Mouse (Mus musculus) embryonic facial prominence, embryonic 11.5 days (tissue): ENCODE data around the gene 4930404N11Rik. TPM values are rescaled to one million over a fixed set of nuclear protein-coding genes. Genes with fewer than 3 reads are reported as not detected.
A peak's percentile ranks its signal among the peaks of the same experiment; 100 is the strongest.

Experiments
- ATAC-seq: fragments of 200-750 bp; cut with Nextera tagmentation; replicated peaks from 2 replicates; pipeline ENCODE4 v1.8.0; 2017; ENCODE audit warnings: low read depth; ENCODE audit not compliant: insufficient number of reproducible peaks, low FRiP score, low TSS enrichment
- DNase-seq: peaks from one replicate; pipeline ENCODE4 v3.0.0-alpha.2; 2015; ENCODE audit warnings: low spot score
- H3K27ac ChIP-seq: fragments of 300-500 bp; sonication (generic); replicated peaks from 2 replicates; pipeline ENCODE4 v1.5.1; 2014; ENCODE audit warnings: mild to moderate bottlenecking, low read depth, low read length, control low read depth
- H3K27me3 ChIP-seq: fragments of 300-500 bp; sonication (generic); 2 replicates; pipeline ENCODE4 v1.6.1; 2014; ENCODE audit warnings: mild to moderate bottlenecking, low read length, moderate library complexity, mixed read lengths; ENCODE audit not compliant: control insufficient read depth, insufficient read depth
- H3K36me3 ChIP-seq: fragments of 300-500 bp; sonication (generic); replicated peaks from 2 replicates; pipeline ENCODE4 v1.6.1; 2014; ENCODE audit warnings: low read depth, mild to moderate bottlenecking, low read length, moderate library complexity, mixed read lengths; ENCODE audit not compliant: control insufficient read depth, insufficient read depth
- H3K4me1 ChIP-seq: fragments of 300-500 bp; sonication (generic); 2 replicates; pipeline ENCODE4 v1.6.1; 2014; ENCODE audit warnings: low read length, mixed read lengths; ENCODE audit not compliant: control insufficient read depth, insufficient read depth
- H3K4me2 ChIP-seq: fragments of 300-500 bp; sonication (generic); 2 replicates; pipeline ENCODE4 v1.6.1; 2014; ENCODE audit warnings: low read depth, mild to moderate bottlenecking, control low read depth, low read length, moderate library complexity
- H3K4me3 ChIP-seq: fragments of 300-500 bp; sonication (generic); 2 replicates; pipeline ENCODE4 v1.5.1; 2014; ENCODE audit warnings: low read depth, low read length, control low read depth
- H3K9ac ChIP-seq: fragments of 300-500 bp; sonication (generic); replicated peaks from 2 replicates; pipeline ENCODE4 v1.6.1; 2014; ENCODE audit warnings: mild to moderate bottlenecking, control low read depth, low read length
- H3K9me3 ChIP-seq: fragments of 300-500 bp; sonication (generic); replicated peaks from 2 replicates; pipeline ENCODE4 v1.6.1; 2016; ENCODE audit warnings: mild to moderate bottlenecking, low read length, inconsistent platforms, mixed read lengths; ENCODE audit not compliant: control insufficient read depth
- WGBS: fragments of 180-500 bp; shearing (Covaris S2); extraction: QIAGEN DNeasy Blood & Tissue Kit; methylation state at CpG from one replicate; pipeline ENCODE4 v1.1.7; 2014; 5-methylcytosine and 5-hydroxymethylcytosine counted together
- polyA plus RNA-seq: library from polyadenylated mRNA; unstranded; fragments of >200 nt; fragmentation: Nextera tagmentation; extraction: Ambion mirVana; gene quantifications from 2 replicates; pipeline ENCODE4 v1.2.1, GENCODE M21; 2014

The 4930404N11Rik gene
- polyA plus RNA-seq, 1 experiment from 2014 or later: not detected

DNA sequence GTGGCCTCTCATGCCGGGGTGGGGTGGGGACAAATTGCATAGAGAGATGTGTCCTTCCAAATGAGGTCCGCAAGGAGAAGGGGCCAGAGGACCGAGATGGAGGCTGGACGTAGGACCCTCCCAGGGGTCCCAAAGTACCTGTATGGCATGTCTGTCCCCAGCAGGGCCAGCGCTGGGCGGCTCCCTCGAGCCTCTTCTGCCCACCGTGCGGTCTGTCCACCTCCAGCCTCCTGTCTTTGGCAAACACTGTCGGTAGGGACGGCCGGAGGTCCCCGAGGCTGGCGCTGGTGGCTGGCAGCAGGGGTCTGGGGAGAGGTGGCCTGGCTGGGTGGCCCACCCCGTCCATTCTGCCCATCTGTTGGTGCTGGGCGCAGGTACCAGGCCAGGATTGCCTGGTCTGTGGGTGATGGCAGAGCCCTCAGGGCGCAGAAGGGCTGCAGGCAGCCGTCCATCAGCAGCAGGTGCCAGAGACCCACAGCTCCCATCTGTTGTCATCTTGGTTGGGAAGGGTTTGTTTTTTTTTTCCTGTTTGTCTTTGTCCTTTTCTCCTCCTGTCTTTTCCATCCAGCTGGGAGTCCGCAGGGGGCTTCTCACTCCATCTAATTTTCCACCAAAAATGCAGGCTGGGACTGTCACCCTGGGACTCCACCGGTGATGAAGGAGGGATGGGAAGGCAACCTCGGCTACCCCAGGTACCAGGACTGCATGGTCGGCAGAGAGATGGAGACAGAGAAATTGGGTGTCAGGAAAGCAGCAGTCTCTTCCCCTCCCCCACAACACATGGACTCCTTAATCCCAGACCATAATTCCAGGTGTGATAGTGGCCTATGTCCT lies 35.0 kb upstream of the 4930404N11Rik start:
- peak overlapping the region; percentile 43; the same call in 1 of the 2 replicates for H3K9ac ChIP-seq

DNA sequence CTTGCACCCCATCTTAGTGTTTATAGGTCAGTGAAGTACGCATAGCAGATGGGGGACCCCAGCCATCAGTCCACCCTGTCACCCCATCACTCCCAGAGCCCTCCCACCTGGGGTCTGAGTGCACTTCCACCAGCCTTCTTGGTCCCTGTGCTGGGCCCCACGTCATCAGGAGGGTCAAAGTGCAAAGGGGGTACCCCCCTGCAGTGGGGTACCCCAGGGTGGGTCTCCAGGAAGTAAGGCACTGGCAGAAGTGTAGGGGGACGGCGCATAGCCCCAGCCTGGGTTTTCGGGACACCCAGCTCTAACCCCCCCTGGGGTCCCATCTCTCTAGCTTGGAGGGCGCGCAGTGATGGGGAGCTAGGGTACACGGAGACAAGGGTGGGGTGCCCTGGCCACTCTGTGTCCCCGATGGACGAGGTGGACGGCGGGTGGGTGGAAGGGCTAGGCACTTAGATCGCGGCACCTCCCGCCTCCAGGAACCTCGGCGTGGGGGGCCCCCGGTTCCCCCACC lies 34.2 kb upstream of the 4930404N11Rik start:
- DNase-seq: no peak
- Histone ChIP-seq H3K4me1 (peaks cover 18% of the 10 kb centered on the region), H3K27ac (no peak overlapping the region), H3K9me3 (no peaks in the 10 kb centered on the region), H3K27me3 (0 out of 2 replicates have a peak, but pooled peaks cover 2% of the 10 kb centered on the region), H3K36me3 (no peaks in the 10 kb centered on the region), H3K4me2 (no peak overlapping the region), H3K9ac (no peak overlapping the region; the same call in 1 of the 2 replicates), H3K4me3 (no peak overlapping the region)
- ATAC-seq: no peak
- 67% methylated on average over 18 of the region's 18 CpGs for WGBS

More for the DNA sequence above, 35.0 kb upstream of the 4930404N11Rik start:
- Histone ChIP-seq H3K4me3 (no peak overlapping the region), H3K36me3 (no peaks in the 10 kb centered on the region), H3K27ac (no peak overlapping the region), H3K9me3 (no peaks in the 10 kb centered on the region), H3K4me1 (peaks cover 18% of the 10 kb centered on the region), H3K27me3 (0 out of 2 replicates have a peak, but pooled peaks cover 2% of the 10 kb centered on the region), H3K4me2 (peak overlapping the region; percentile 23)
- 44% methylated on average over 22 of the region's 22 CpGs for WGBS
- ATAC-seq (no peak), DNase-seq (no peak)

DNA sequence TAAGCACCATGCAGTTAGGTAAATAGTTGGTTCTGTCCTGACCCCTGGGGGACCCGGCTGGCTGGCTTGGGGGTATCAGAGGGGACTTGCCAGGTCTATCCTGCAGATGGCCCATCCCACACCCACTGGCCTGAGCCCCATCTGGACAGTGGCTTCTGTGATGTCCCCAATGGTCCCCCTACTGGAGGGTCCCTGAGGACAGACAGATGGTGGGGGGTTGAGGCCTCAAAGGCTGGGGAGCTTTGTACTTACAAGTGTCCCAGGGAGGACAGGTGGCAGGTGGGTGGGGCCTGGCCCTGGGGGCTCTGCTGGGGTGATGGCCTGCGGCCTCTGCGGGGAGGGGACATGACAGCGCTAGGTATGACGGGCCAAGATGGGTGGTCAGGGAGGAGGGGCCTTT lies 33.7 kb upstream of the 4930404N11Rik start:
- H3K27me3 ChIP-seq: 0 out of 2 replicates have a peak, but pooled peaks cover 2% of the 10 kb centered on the region
- no peak for ATAC-seq

DNA sequence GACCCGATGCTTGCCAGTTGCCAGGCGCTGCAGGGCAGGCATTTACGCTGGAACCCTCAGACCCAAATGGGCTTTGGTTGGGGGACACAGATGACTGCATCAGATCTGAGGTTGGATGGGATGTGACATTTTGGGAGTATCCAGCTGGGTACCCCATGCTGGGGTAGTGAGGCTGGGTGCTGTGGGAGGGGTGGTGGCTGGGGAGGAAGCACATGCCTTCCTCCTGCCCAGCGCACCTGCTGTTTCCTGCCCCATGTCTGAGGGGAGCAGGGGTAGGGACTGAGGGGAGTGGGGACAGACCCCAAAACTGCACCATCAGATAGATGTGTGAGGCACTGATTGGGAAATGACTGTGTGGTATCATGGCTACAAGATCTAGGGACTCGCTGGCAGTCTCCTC lies 31.1 kb upstream of the 4930404N11Rik start:
- Histone ChIP-seq H3K9ac (no peak overlapping the region), H3K36me3 (no peaks in the 10 kb centered on the region), H3K27ac (no peak overlapping the region), H3K4me1 (peaks cover 5% of the 10 kb centered on the region), H3K9me3 (no peaks in the 10 kb centered on the region), H3K27me3 (no peaks in the 10 kb centered on the region), H3K4me2 (no peak overlapping the region), H3K4me3 (no peak overlapping the region)
- ATAC-seq (no peak), DNase-seq (no peak)
- 62% methylated on average over 5 of the region's 5 CpGs for WGBS

More for the DNA sequence above, 33.7 kb upstream of the 4930404N11Rik start:
- H3K9me3 ChIP-seq: no peaks in the 10 kb centered on the region
- H3K9ac ChIP-seq: no peak overlapping the region
- no peak overlapping the region for H3K4me2 ChIP-seq
- no peak overlapping the region for H3K27ac ChIP-seq
- H3K4me3 ChIP-seq: no peak overlapping the region
- DNase-seq: no peak
- H3K4me1 ChIP-seq: peaks cover 18% of the 10 kb centered on the region
- 65% methylated on average over 5 of the region's 5 CpGs for WGBS
- no peaks in the 10 kb centered on the region for H3K36me3 ChIP-seq

DNA sequence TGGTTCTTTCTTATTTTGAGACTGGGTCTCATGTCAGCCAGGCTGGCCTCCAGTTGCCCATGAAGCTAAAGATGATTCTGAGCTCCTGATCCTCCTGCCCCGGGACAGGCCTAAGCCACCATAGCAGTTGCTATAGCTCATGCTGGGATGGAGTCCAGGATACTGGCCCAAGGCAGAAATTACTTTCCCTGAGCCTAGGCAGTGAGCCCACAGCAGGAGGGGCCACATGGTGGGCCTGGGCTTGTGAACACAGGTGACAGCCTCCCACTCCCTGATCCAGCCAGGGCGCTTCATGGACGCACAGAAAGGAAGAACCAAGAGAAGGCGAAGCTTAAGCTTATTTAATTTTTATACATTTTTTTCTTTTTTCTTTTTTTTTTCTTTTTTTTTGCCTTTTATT lies 30.2 kb upstream of the 4930404N11Rik start:
- H3K4me1 ChIP-seq: peaks cover 4% of the 10 kb centered on the region
- no peaks in the 10 kb centered on the region for H3K9me3 ChIP-seq
- no peak for DNase-seq
- H3K4me3 ChIP-seq: no peak overlapping the region
- no peak for ATAC-seq
- H3K27me3 ChIP-seq: no peaks in the 10 kb centered on the region
- no peak overlapping the region for H3K27ac ChIP-seq
- no peaks in the 10 kb centered on the region for H3K36me3 ChIP-seq
- H3K9ac ChIP-seq: no peak overlapping the region
- 84% methylated on average over 4 of the region's 4 CpGs for WGBS
- H3K4me2 ChIP-seq: no peak overlapping the region

DNA sequence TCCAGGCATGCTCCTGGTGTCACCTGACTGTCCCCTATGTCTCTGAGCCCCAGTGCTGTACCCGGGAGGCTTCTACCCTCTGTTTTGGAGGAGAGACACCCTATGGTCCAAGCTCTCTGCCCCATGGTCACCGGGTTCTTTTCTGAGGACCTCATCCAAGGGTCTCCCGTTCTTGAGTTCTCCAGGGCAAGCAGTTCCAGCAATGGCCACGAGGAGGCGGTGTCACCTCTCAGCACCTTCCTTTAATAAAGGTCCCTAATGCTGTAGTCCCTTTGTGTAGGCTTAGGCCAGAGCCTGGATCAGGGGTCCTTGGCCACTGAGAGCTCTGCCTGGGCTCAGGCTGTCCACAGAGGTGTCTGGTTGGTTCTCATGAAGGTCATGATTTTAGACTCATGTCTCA lies 29.5 kb upstream of the 4930404N11Rik start:
- H3K9ac ChIP-seq: no peak overlapping the region
- 19% methylated on average over 5 of the region's 5 CpGs for WGBS
- ATAC-seq (no peak), DNase-seq (peak; percentile 80)
- peaks cover under 1% of the 10 kb centered on the region for H3K4me1 ChIP-seq
- no peak overlapping the region for H3K4me2 ChIP-seq
- H3K27me3 ChIP-seq: no peaks in the 10 kb centered on the region
- H3K36me3 ChIP-seq: no peaks in the 10 kb centered on the region
- H3K27ac ChIP-seq: no peak overlapping the region
- no peak overlapping the region for H3K4me3 ChIP-seq
- H3K9me3 ChIP-seq: no peaks in the 10 kb centered on the region

DNA sequence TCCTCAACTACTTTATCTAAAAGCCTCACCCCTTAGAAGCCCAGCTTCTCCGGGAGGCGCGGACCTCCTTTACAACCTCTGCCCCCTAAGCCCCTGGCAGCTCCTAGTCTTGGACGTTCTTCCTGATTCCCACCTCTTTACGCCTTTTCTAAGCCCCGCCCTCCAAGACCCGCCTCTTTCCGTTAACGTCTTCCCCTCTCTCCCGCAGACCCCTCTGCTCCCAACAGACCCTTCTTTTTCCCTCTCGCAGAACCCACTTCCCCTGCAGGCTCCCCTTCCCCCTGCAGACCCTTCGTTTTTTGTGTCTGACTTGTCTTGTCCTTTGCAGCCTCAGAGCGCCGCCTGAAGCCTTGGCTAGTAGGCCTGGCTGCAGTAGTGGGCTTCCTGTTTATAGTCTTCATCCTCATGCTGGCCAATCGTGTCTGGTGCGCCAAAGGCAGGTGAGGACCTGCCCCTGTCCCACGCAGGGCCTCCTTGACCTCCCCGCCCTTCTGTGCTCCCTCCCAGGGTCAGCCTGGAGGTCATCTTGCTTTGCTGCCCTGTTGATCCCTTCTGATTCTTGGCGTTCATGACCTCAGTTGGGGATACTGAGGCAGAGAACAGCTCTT lies 27.9 kb upstream of the 4930404N11Rik start:
- H3K4me3 ChIP-seq: peak overlapping the region; percentile 2; the same call in 1 of the 2 replicates
- DNase-seq: peak; percentile 47
- H3K27ac ChIP-seq: no peak overlapping the region
- no peaks in the 10 kb centered on the region for H3K9me3 ChIP-seq
- peak overlapping the region; percentile 39 for H3K9ac ChIP-seq
- H3K4me2 ChIP-seq: peak overlapping the region; percentile 24; the same call in 1 of the 2 replicates
- no peaks in the 10 kb centered on the region for H3K36me3 ChIP-seq
- no peaks in the 10 kb centered on the region for H3K27me3 ChIP-seq
- 6% methylated on average over 19 of the region's 19 CpGs for WGBS
- no peaks in the 10 kb centered on the region; the same call in 1 of the 2 replicates for H3K4me1 ChIP-seq
- ATAC-seq: no peak
